Mouse (Mus musculus) gastrocnemius, adult 2 months (tissue): ENCODE measurements around the gene Zfp488. TPM values are rescaled to one million over a fixed set of nuclear protein-coding genes. Genes with fewer than 3 reads are reported as not detected.

ENCODE experiments used
- DNase-seq: peaks from one replicate; pipeline ENCODE4 v3.0.0; 2022
- H3K27ac ChIP-seq: fragments of 200-600 bp; 2 replicates; pipeline ENCODE4 v1.8.1; 2022; ENCODE audit warnings: mild to moderate bottlenecking
- H3K4me3 ChIP-seq: fragments of 200-600 bp; 2 replicates; pipeline ENCODE4 v1.8.1; 2022; ENCODE audit warnings: mild to moderate bottlenecking, moderate library complexity
- CTCF ChIP-seq: fragments of 200-600 bp; IDR thresholded peaks from 2 replicates; pipeline ENCODE4 v1.8.1; 2022; ENCODE audit warnings: antibody characterized with exemption, mild to moderate bottlenecking, moderate library complexity
- intact Hi-C: fragments of 180-260 bp; cut with DNase I; formaldehyde crosslinking; loops from one replicate; pipeline ENCODE4 v1.15.1; 2025
- long read RNA-seq, 2 experiments: library from polyadenylated mRNA; stranded (forward); transcript quantifications; one replicate each; pipeline ENCODE4 v2.0.0; 2021
- total RNA-seq, 2 experiments: library from RNA; stranded (reverse); gene quantifications; 2 replicates each; pipeline ENCODE4 v1.2.3; 2021

Gene Zfp488
- not detected for total RNA-seq
- long read RNA-seq, experiment 1 = 0 reads
- long read RNA-seq, experiment 2 = 0 reads

- no peak within 1 kb of the TSS for H3K4me3 ChIP-seq
- DNase-seq = no peak
- intact Hi-C loops = no loop called here
Observed at GRCm38 (mm10) chr14:33978604-33979059, at the start of gene Zfp488. Zfp488 (minus strand) TSS chr14:33978764.

DNA sequence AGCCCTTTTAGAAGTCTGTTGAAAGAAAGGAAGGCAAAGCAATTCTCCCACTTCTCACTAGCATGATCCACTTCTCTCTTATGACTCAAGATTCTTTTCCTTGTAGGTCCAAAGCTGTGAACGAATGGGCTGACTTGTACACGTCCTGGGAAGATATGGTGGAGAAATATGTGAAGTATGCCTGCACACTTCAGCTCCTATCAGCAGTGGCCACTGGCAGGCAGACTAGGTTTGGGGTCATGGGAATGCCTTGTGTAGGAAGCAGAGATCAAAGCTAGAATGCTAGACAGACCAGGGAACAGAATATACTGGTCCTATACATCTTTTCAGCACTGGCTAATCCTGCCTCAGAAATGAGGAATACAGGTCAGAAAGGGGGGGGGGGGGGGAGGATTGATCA lies 48.1 kb upstream of the Zfp488 start:
- no peak overlapping the region for H3K27ac ChIP-seq

More at GRCm38 (mm10) chr14:33978604-33979059, at the start of gene Zfp488:
- H3K27ac ChIP-seq = no peak within 1 kb of the TSS
- no peak for TF ChIP-seq CTCF

DNA sequence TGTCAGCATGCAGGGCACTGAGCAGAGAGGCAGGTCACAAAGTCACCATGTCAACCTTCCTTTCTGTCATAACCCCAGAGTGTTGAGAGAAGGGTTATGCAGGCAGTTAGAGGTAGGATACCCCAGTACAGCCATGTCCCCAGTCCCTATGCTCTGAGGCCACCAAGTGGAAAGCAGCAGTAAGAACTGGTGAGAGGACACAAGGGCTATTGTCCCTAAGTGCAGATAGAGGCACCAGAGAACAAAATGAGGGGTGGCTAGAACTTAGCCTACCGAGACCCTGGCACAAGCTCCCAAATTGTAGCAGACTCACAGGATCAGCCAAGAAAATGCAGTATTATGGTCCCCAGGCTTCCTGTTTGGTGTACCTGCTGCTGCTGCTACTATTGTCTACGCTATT lies 38.4 kb upstream of the Zfp488 start:
- no peak for TF ChIP-seq CTCF
- Histone ChIP-seq H3K4me3 (no peak overlapping the region), H3K27ac (no peak overlapping the region)
- DNase-seq = no peak
- intact Hi-C loops = no loop called here

More for the DNA sequence above, 48.1 kb upstream of the Zfp488 start:
- no peak for DNase-seq
- no peak overlapping the region for H3K4me3 ChIP-seq
- TF ChIP-seq CTCF = no peak
- intact Hi-C loops = no loop called here

DNA sequence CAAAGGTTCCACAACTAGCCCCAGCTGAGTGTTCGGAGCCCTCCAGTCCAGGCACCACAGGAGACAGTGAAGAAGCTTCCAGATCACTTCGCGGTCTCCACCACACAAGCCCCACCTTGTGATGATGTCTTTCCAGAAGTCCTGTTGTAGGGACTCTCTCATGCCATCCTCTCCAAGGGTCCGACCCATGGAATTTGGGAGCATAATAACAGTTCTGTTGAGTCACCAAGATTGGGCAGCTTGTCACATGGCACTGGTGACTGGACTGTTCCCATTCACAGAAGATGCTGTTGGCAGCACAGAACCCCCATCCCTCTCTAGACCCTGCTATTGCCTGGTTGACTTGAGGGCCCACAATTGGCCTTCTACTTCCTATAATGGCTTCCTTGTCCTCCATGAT lies 37.8 kb upstream of the Zfp488 start, which contains the start of gene Gm5460:
Gene Gm5460 (plus strand): TSS at position 378 of the 400 bp plus-strand sequence.
- no peak within 1 kb of the TSS for H3K4me3 ChIP-seq
- intact Hi-C loops = no loop called here
- TF ChIP-seq CTCF = no peak
- no peak for DNase-seq
- no peak within 1 kb of the TSS for H3K27ac ChIP-seq

DNA sequence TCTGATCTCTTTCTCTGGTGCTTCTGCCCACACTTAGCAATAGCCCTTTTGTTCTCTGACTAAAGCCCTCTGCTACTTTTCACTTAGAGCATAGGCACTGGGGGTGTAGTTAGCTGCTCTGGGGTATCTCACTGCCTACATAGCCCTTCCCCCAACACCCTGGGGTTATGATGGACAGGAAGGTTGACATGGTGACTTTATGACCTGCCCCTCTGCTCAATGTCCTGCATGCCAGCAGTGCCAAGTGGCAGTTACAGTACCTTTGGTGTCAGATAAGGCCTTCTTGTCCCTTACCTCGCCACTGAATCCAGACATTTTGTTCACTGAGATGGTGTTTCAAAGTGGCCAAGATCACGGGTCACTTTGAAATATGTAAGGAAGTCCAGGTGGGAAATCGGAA lies 36.5 kb upstream of the Zfp488 start, which contains the start of gene Gm30083:
Gene Gm30083 (minus strand): TSS at position 120 of the 400 bp plus-strand sequence.
- Histone ChIP-seq H3K4me3 (no peak within 1 kb of the TSS), H3K27ac (no peak within 1 kb of the TSS)
- intact Hi-C loops = no loop called here
- TF ChIP-seq CTCF = no peak
- DNase-seq = no peak

GRCm38 (mm10) chr14:34002358-34002757 lies 23.8 kb upstream of the Zfp488 start:
- no peak for DNase-seq
- Histone ChIP-seq H3K4me3 (no peak overlapping the region), H3K27ac (no peak overlapping the region)
- intact Hi-C loops = no loop called here
- no peak for TF ChIP-seq CTCF

- no peak for DNase-seq
- intact Hi-C loops = no loop called here
- H3K4me3 ChIP-seq = no peak overlapping the region
- no peak overlapping the region for H3K27ac ChIP-seq
- TF ChIP-seq CTCF = no peak
Observed at GRCm38 (mm10) chr14:34001445-34001844, 22.9 kb upstream of the Zfp488 start.

DNA sequence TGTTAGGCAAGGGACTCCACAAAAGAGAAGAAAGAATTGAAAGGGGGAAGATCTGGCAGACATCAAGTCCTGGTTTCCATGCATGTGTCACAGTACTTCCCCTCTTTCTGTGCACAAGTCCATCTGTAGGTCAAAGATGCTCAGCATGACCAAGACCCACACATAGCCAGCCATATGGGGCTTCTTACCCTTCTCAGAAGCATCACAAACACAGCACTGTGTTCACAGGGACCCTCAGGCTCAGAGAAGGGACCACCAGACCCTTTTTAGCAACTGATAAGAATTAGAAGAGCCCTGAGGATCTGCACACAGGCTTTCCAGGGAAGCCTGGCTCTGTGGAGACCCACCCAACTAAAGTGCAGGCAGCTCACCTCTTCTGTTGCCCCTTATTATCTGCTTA lies 21.5 kb upstream of the Zfp488 start:
- no peak for TF ChIP-seq CTCF
- no peak overlapping the region for H3K27ac ChIP-seq
- intact Hi-C loops = no loop called here
- DNase-seq = no peak
- no peak overlapping the region for H3K4me3 ChIP-seq

GRCm38 (mm10) chr14:33997427-33997826 lies 18.9 kb upstream of the Zfp488 start:
- intact Hi-C loops = no loop called here
- no peak for DNase-seq
- Histone ChIP-seq H3K27ac (no peak overlapping the region), H3K4me3 (no peak overlapping the region)
- no peak for TF ChIP-seq CTCF

DNA sequence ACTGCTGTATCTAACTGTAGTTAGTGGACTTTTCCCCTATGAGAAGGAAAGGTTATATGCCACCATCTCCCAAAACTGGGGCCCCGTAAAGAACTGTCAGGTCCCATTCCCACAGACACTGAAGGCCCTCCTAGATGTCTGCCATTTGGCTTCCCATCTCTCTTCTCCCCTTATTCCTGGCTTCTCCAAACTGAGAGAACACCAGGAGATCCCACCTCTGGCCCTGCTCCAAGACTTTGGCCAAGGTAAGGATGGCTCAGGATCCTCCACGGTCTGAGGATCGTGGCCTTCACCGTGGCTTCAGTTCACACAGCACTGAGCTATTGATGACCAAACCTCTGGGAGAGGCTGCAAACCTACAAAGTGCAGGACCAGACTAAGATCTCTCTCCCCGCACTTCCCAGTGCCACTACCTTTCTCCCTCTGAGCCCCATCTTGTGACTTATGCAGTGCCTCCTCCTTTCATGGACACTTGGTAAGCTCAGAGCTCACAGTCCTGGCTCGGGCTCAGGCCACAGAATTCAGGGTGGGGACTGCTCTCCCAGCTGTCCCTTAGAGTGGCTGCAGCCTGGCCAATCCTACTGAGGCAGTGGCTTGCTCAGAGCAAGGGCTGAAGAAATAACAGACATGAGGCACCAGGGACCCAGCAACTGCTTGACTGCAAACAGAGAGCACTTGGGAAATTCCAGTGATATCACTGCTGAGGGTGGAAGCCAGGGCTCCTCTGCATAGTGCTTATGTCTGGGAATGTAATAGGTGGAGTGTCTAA lies 15.1 kb upstream of the Zfp488 start:
- Histone ChIP-seq H3K27ac (no peak overlapping the region), H3K4me3 (no peak overlapping the region)
- no peak for TF ChIP-seq CTCF
- intact Hi-C loops = no loop called here
- DNase-seq = no peak

- intact Hi-C loops = no loop called here
Observed at GRCm38 (mm10) chr14:33993051-33993450, 14.5 kb upstream of the Zfp488 start.

DNA sequence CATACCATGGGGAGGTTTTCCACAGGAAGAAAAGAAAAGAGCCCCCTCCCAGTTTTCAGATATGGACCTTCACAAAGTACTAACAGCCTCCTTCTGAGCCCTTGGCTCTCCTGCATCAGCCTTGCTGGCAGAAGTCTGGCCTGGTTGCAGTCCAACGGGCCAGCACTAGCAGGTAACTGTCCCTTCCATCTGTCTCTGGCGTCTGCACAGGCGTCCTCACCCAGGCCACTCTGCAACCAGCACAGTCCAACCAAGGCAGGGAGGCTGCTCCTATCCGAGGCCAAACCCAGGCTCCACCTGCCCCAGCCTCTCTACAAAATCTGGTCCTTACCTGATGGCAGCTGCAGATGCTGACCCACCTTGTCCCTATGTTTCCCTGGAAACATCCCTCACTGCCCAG lies 13.4 kb upstream of the Zfp488 start:
- no peak overlapping the region for H3K4me3 ChIP-seq
- intact Hi-C loops = no loop called here
- no peak for DNase-seq
- no peak overlapping the region for H3K27ac ChIP-seq
- TF ChIP-seq CTCF = no peak

More at GRCm38 (mm10) chr14:33993051-33993450, 14.5 kb upstream of the Zfp488 start:
- Histone ChIP-seq H3K27ac (no peak overlapping the region), H3K4me3 (no peak overlapping the region)
- DNase-seq = no peak
- TF ChIP-seq CTCF = no peak

GRCm38 (mm10) chr14:33989201-33989600 lies 10.6 kb upstream of the Zfp488 start:
- no peak for DNase-seq
- intact Hi-C loops = no loop called here
- no peak overlapping the region for H3K27ac ChIP-seq
- no peak overlapping the region for H3K4me3 ChIP-seq
- no peak for TF ChIP-seq CTCF

DNA sequence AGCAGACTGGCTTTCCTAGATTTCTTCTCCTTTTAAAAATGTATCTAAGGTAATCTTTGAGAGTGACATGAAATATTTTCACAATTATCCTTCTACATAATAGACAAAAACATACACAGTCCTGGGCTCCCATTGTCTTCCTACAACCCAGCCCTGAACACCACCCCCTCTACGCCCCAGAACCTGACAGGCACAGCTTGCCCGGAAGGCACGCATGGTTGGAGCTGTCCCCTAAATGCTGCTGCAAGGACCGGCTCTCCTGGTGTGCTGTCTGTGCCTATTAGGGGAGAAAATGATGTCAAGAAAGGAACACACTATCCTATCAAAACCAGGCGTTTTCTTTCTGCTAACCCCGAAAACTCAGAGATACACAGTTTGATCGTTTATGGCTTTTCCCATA lies 816 bp downstream of the Zfp488 start:
- H3K27ac ChIP-seq = no peak overlapping the region
- DNase-seq = no peak
- H3K4me3 ChIP-seq = no peak overlapping the region
- intact Hi-C loops = no loop called here
- TF ChIP-seq CTCF = no peak
